Mouse (Mus musculus): ENCODE results near the gene Rpl31. TPM values are rescaled to one million over a fixed set of nuclear protein-coding genes. Genes with fewer than 3 reads are reported as not detected.
A peak's percentile ranks its signal among the peaks of the same experiment; 100 is the strongest.

Rpl31 gene
- polyA plus RNA-seq, 1 experiment from 2014 or later, result 554 TPM

DNA sequence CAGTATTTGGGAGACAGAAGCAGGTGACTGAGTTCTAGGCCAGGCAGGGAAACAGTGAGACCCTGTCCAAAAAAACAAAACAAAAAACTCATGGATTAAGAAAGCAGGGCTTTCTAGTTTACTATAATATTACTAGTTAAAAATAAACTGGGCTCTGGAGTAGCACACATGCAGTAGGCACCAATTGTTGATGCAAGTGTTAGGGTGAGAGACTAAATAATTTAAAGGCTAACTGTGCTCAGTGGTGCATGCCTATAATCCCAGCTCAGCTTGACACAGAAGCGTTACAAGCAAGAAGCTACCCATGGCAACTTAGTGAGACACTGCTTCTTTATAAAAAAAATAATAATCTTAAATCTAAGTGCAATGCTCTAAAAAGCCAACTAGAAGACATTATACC, 10.9 kb downstream of the Rpl31 start:
- H3K27ac ChIP-seq (replicated peaks), result no peak overlapping the region
- DNase-seq (ENCODE audit: low spot score) (no peak), ATAC-seq (ENCODE audit: low FRiP score, low TSS enrichment) (no peak)
- H3K4me3 ChIP-seq (ENCODE audit: low read depth, low read length), result no peak overlapping the region
- H3K9me3 ChIP-seq (ENCODE audit: control insufficient read depth, low read length), result no peaks in the 10 kb centered on the region
- no peaks in the 10 kb centered on the region; the same call in 1 of the 2 replicates for H3K36me3 ChIP-seq (ENCODE audit: control insufficient read depth, insufficient read depth, low read length)
- H3K4me2 ChIP-seq (replicated peaks; ENCODE audit: low read depth), result no peak overlapping the region
- H3K27me3 ChIP-seq (ENCODE audit: control insufficient read depth, insufficient read depth, low read length), result no peaks in the 10 kb centered on the region
- no peak overlapping the region for H3K9ac ChIP-seq (ENCODE audit: low read length)
- TF ChIP-seq EP300 (optimal IDR thresholded peaks at IDR 0.05) (no peak), CTCF (IDR thresholded peaks at IDR 0.05; ENCODE audit: low read depth) (no peak)
- 88% methylated on average over 1 of the region's 1 CpGs for WGBS
- no peaks in the 10 kb centered on the region for H3K4me1 ChIP-seq (replicated peaks; ENCODE audit: control insufficient read depth, insufficient read depth)

DNA sequence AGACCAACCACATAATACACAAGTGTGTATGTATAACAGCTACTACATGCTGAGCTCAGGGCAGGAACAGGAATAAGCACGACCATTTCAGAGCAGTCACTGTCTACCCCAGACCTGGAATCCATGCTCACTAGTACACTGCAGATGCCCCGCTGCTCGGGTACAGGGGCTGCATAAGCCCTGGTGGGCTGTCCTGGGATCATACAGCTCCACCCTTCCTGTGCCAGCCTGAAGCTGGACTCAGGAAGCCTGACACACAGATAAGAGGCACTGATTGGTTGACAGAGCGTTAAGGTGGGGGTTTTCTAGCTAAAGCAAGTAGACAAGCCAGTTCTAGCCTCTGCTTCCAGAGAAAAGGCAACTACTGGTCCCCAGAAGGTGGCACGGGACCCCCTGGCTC, 11.4 kb downstream of the Rpl31 start:
- ATAC-seq (ENCODE audit: low FRiP score, low TSS enrichment), result no peak; the same call in 1 of the 2 replicates

DNA sequence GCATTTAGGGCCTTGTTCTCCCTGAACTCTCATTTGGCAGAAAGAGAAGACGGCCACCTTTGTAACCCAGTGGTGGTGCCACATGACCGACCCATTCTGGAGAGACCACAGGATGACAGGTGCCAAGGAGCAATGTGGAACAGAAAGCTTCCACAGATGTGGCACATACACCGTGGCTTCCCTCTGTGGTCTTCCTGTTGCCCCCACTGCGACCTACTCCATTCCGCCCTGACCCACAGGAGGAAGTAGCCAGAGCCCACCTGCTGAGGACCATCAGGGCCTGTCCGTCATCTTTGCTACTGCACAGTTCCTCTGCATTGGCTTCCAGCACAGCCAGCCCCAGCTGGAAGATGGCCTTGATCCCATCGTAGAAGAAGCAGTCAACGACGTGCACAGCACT, 13.4 kb downstream of the Rpl31 start:
- Histone ChIP-seq H3K27ac (replicated peaks) (no peak overlapping the region), H3K4me3 (ENCODE audit: low read depth, low read length) (no peak overlapping the region), H3K36me3 (ENCODE audit: control insufficient read depth, insufficient read depth, low read length) (no peaks in the 10 kb centered on the region), H3K27me3 (ENCODE audit: control insufficient read depth, insufficient read depth, low read length) (no peaks in the 10 kb centered on the region), H3K9me3 (ENCODE audit: control insufficient read depth, low read length) (no peaks in the 10 kb centered on the region), H3K9ac (ENCODE audit: low read length) (no peak overlapping the region), H3K4me1 (replicated peaks; ENCODE audit: control insufficient read depth, insufficient read depth) (no peaks in the 10 kb centered on the region), H3K4me2 (replicated peaks; ENCODE audit: low read depth) (no peak overlapping the region)
- WGBS, result 90% methylated on average over 9 of the region's 9 CpGs
- ATAC-seq (ENCODE audit: low FRiP score, low TSS enrichment) (no peak), DNase-seq (ENCODE audit: low spot score) (no peak)
- TF ChIP-seq EP300 (optimal IDR thresholded peaks at IDR 0.05), result no peak
- no peak for TF ChIP-seq CTCF (IDR thresholded peaks at IDR 0.05; ENCODE audit: low read depth)

More for the DNA sequence above, 11.4 kb downstream of the Rpl31 start:
- no peaks in the 10 kb centered on the region for H3K27me3 ChIP-seq (ENCODE audit: control insufficient read depth, insufficient read depth, low read length)
- no peak overlapping the region for H3K4me2 ChIP-seq (replicated peaks; ENCODE audit: low read depth)
- no peak for DNase-seq (ENCODE audit: low spot score)
- no peak for TF ChIP-seq EP300 (optimal IDR thresholded peaks at IDR 0.05)
- TF ChIP-seq CTCF (IDR thresholded peaks at IDR 0.05; ENCODE audit: low read depth), result no peak
- WGBS, result 62% methylated on average over 5 of the region's 5 CpGs
- H3K4me1 ChIP-seq (replicated peaks; ENCODE audit: control insufficient read depth, insufficient read depth), result no peaks in the 10 kb centered on the region
- H3K36me3 ChIP-seq (ENCODE audit: control insufficient read depth, insufficient read depth, low read length), result no peaks in the 10 kb centered on the region; the same call in 1 of the 2 replicates
- H3K27ac ChIP-seq (replicated peaks), result no peak overlapping the region
- H3K9ac ChIP-seq (ENCODE audit: low read length), result peak overlapping the region; percentile 23; the same call in 1 of the 2 replicates
- no peak overlapping the region for H3K4me3 ChIP-seq (ENCODE audit: low read depth, low read length)
- H3K9me3 ChIP-seq (ENCODE audit: control insufficient read depth, low read length), result no peaks in the 10 kb centered on the region

DNA sequence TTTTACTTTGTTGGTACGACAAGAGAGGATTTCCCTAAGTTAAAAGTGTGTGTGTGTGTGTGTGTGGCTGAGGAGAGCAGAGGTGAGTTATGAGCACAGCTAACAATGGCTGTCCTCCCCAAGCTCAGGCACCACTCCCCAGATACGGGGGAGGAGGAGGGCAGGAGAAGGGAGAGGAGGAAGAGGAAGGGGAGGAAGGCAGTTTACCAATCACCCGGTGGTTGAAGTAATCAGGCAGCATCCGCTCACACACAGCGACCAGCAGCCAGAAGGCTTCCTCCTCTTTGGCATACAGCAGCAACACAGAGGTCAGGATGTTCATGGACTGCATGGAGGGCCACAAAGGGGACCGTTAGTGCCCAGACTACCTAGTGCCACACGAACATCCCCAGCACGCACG, 17.3 kb downstream of the Rpl31 start:
- Histone ChIP-seq H3K4me2 (replicated peaks; ENCODE audit: low read depth) (no peak overlapping the region), H3K4me1 (replicated peaks; ENCODE audit: control insufficient read depth, insufficient read depth) (no peaks in the 10 kb centered on the region), H3K27ac (replicated peaks) (no peak overlapping the region), H3K9me3 (ENCODE audit: control insufficient read depth, low read length) (no peaks in the 10 kb centered on the region), H3K36me3 (ENCODE audit: control insufficient read depth, insufficient read depth, low read length) (no peaks in the 10 kb centered on the region), H3K27me3 (ENCODE audit: control insufficient read depth, insufficient read depth, low read length) (no peaks in the 10 kb centered on the region), H3K4me3 (ENCODE audit: low read depth, low read length) (no peak overlapping the region), H3K9ac (ENCODE audit: low read length) (no peak overlapping the region)
- 75% methylated on average over 9 of the region's 9 CpGs for WGBS
- ATAC-seq (ENCODE audit: low FRiP score, low TSS enrichment) (no peak), DNase-seq (ENCODE audit: low spot score) (no peak)
- TF ChIP-seq CTCF (IDR thresholded peaks at IDR 0.05; ENCODE audit: low read depth) (no peak), EP300 (optimal IDR thresholded peaks at IDR 0.05) (no peak)

DNA sequence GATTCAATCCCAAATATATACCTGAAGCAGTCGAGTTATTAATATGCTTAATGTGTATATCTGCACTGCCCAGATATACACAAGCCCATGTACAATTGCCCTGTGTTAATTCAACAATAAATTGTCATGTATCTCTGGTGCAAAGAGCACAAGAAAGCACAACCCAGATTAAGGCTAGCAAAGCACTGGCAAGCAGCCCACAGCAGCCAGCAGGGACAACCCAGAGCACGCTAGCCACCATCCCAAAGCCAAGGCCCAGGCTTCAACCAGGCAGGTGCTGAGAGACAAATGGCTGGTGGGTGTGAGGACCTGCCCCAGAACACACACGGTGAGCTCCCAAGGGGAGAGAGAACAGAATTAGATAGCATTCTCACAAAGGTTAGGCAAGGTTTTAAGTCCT, 18.8 kb downstream of the Rpl31 start:
- DNase-seq (ENCODE audit: low spot score), result no peak
- TF ChIP-seq EP300 (optimal IDR thresholded peaks at IDR 0.05), result no peak
- no peak for TF ChIP-seq CTCF (IDR thresholded peaks at IDR 0.05; ENCODE audit: low read depth)
- H3K9me3 ChIP-seq (ENCODE audit: control insufficient read depth, low read length), result no peaks in the 10 kb centered on the region
- no peak overlapping the region for H3K9ac ChIP-seq (ENCODE audit: low read length)
- H3K4me3 ChIP-seq (ENCODE audit: low read depth, low read length), result no peak overlapping the region
- whole genome bisulfite sequencing, result 67% methylated on average over 3 of the region's 3 CpGs
- H3K27ac ChIP-seq (replicated peaks), result no peak overlapping the region
- H3K4me2 ChIP-seq (replicated peaks; ENCODE audit: low read depth), result no peak overlapping the region
- no peak for ATAC-seq (ENCODE audit: low FRiP score, low TSS enrichment)
- H3K4me1 ChIP-seq (replicated peaks; ENCODE audit: control insufficient read depth, insufficient read depth), result no peaks in the 10 kb centered on the region
- H3K27me3 ChIP-seq (ENCODE audit: control insufficient read depth, insufficient read depth, low read length), result no peaks in the 10 kb centered on the region
- H3K36me3 ChIP-seq (ENCODE audit: control insufficient read depth, insufficient read depth, low read length), result no peaks in the 10 kb centered on the region

DNA sequence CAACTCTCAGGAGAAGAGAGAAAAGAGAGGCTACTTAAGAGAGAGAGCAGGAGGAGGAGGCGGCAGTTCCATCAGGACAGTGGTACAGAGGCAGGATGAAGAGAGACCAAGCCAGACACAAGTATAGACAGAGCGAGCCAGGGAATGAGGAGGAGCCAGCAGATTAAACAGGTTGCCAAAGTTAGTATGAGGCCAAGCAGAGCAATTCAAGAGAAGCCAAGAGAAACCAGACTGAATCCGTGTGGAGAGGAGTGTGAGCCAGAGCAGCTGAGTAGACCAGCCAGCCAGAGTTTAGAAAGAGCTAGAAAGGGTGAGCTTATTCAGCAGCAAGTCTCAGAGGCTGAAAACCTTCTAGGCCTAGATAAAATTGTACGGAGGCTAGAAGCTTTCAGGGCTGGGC, 19.9 kb downstream of the Rpl31 start:
- Histone ChIP-seq H3K9me3 (ENCODE audit: control insufficient read depth, low read length) (no peaks in the 10 kb centered on the region), H3K36me3 (ENCODE audit: control insufficient read depth, insufficient read depth, low read length) (no peaks in the 10 kb centered on the region), H3K27me3 (ENCODE audit: control insufficient read depth, insufficient read depth, low read length) (no peaks in the 10 kb centered on the region), H3K4me1 (replicated peaks; ENCODE audit: control insufficient read depth, insufficient read depth) (no peaks in the 10 kb centered on the region), H3K4me3 (ENCODE audit: low read depth, low read length) (no peak overlapping the region), H3K9ac (ENCODE audit: low read length) (no peak overlapping the region), H3K27ac (replicated peaks) (no peak overlapping the region), H3K4me2 (replicated peaks; ENCODE audit: low read depth) (no peak overlapping the region)
- no peak for DNase-seq (ENCODE audit: low spot score)
- 68% methylated on average over 4 of the region's 4 CpGs for WGBS
- no peak for TF ChIP-seq CTCF (IDR thresholded peaks at IDR 0.05; ENCODE audit: low read depth)
- TF ChIP-seq EP300 (optimal IDR thresholded peaks at IDR 0.05), result no peak
- ATAC-seq (ENCODE audit: low FRiP score, low TSS enrichment), result no peak
